Mouse (Mus musculus) MEL (cell line): ENCODE data around the gene Sars. TPM values are rescaled to one million over a fixed set of nuclear protein-coding genes. Genes with fewer than 3 reads are reported as not detected.

ENCODE experiments used
- DNase-seq: peaks from one replicate; pipeline ENCODE4 v3.0.0; 2011; ENCODE audit warnings: low read depth, low spot score
- H3K27ac ChIP-seq: 2 replicates; pipeline ENCODE4 v1.5.1; 2012; ENCODE audit warnings: low read depth, mild to moderate bottlenecking, control low read depth, low read length, moderate library complexity; ENCODE audit not compliant: control insufficient read depth
- H3K27me3 ChIP-seq, 2 experiments: fragments of 150-350 bp in 1 of 2; sonication (generic) in 1 of 2; 2 replicates each; pipeline ENCODE4 v1.6.1; 2012; ENCODE audit warnings: low read length in 2 of 2, mild to moderate bottlenecking in 2 of 2, improper control_type of control experiment in 1 of 2, moderate library complexity in 1 of 2; ENCODE audit not compliant: insufficient read depth in 2 of 2, control insufficient read depth in 1 of 2
- H3K36me3 ChIP-seq, 2 experiments: 2 replicates each; pipeline ENCODE4 v1.6.1; 2012 to 2014; ENCODE audit warnings: low read length in 2 of 2, improper control_type of control experiment in 1 of 2, inconsistent platforms in 1 of 2, mild to moderate bottlenecking in 1 of 2; ENCODE audit not compliant: insufficient read depth in 2 of 2, control insufficient read depth in 1 of 2
- H3K4me1 ChIP-seq, 2 experiments: fragments of 150-350 bp in 1 of 2; sonication (generic) in 1 of 2; 2 replicates each; pipeline ENCODE4 v1.6.1; 2012; ENCODE audit warnings: low read length in 2 of 2, improper control_type of control experiment in 1 of 2, mild to moderate bottlenecking in 1 of 2; ENCODE audit not compliant: insufficient read depth in 2 of 2, control insufficient read depth in 1 of 2
- H3K4me3 ChIP-seq, 2 experiments: fragments of 150-350 bp in 1 of 2; sonication (generic) in 1 of 2; 2 replicates each; pipeline ENCODE4 v1.5.1; 2012; ENCODE audit warnings: low read depth in 2 of 2, low read length in 2 of 2, mild to moderate bottlenecking in 2 of 2, moderate library complexity in 2 of 2, control low read depth in 1 of 2, improper control_type of control experiment in 1 of 2; ENCODE audit not compliant: control insufficient read depth in 1 of 2, insufficient read depth in 1 of 2
- H3K79me2 ChIP-seq: 2 replicates; pipeline ENCODE4 v1.6.1; 2012; ENCODE audit warnings: mild to moderate bottlenecking, low read length, moderate library complexity; ENCODE audit not compliant: control insufficient read depth, poor library complexity, insufficient read depth
- H3K9ac ChIP-seq: 2 replicates; pipeline ENCODE4 v1.6.1; 2012; ENCODE audit warnings: low read depth, mild to moderate bottlenecking, control low read depth, low read length, moderate library complexity; ENCODE audit not compliant: control insufficient read depth, poor library complexity, severe bottlenecking
- H3K9me3 ChIP-seq: fragments of 150-350 bp; sonication (generic); replicated peaks from 2 replicates; pipeline ENCODE4 v1.6.1; 2012; ENCODE audit warnings: mild to moderate bottlenecking, low read length, improper control_type of control experiment, moderate library complexity; ENCODE audit not compliant: insufficient read depth
- CHD1 ChIP-seq: IDR thresholded peaks from 2 replicates; pipeline ENCODE4 v1.6.1; 2012; ENCODE audit warnings: low read depth, mild to moderate bottlenecking, inconsistent platforms, low read length, improper control_type of control experiment
- CHD2 ChIP-seq: IDR thresholded peaks from 2 replicates; pipeline ENCODE4 v1.6.1; 2011; ENCODE audit warnings: low read length, improper control_type of control experiment
- CTCF ChIP-seq, 3 experiments: IDR thresholded peaks in 2 of 3; conservative IDR thresholded peaks in 1 of 3; 2 replicates each; pipeline ENCODE4 v1.5.1; 2011 to 2012; ENCODE audit warnings: low read length in 3 of 3, low read depth in 2 of 3, mild to moderate bottlenecking in 2 of 3, improper control_type of control experiment in 1 of 3, inconsistent platforms in 1 of 3, mixed read lengths in 1 of 3, moderate library complexity in 1 of 3; ENCODE audit not compliant: control insufficient read depth in 1 of 3, insufficient read depth in 1 of 3, poor library complexity in 1 of 3, severe bottlenecking in 1 of 3
- E2F4 ChIP-seq: IDR thresholded peaks from 2 replicates; pipeline ENCODE4 v1.6.1; 2011; ENCODE audit warnings: low read depth, low read length, improper control_type of control experiment, borderline replicate concordance
- ELF1 ChIP-seq: IDR thresholded peaks from 2 replicates; pipeline ENCODE4 v1.6.1; 2014; ENCODE audit warnings: low read depth, mild to moderate bottlenecking, inconsistent platforms, low read length, improper control_type of control experiment, moderate library complexity
- ETS1 ChIP-seq: IDR thresholded peaks from 2 replicates; pipeline ENCODE4 v1.6.1; 2012; ENCODE audit warnings: low read depth, mild to moderate bottlenecking, inconsistent platforms, low read length, improper control_type of control experiment, moderate library complexity
- GATA1 ChIP-seq: IDR thresholded peaks from 2 replicates; pipeline ENCODE4 v1.6.1; 2011; ENCODE audit warnings: low read depth, low read length, improper control_type of control experiment
- JUND ChIP-seq: IDR thresholded peaks from 2 replicates; pipeline ENCODE4 v1.6.1; 2011; ENCODE audit warnings: low read depth, mild to moderate bottlenecking, improper control_type of control experiment, low read length
- KAT2A ChIP-seq: conservative IDR thresholded peaks from 2 replicates; pipeline ENCODE4 v1.6.1; 2012; ENCODE audit warnings: low read depth, low read length, improper control_type of control experiment, inconsistent platforms
- MAFK ChIP-seq: IDR thresholded peaks from 2 replicates; pipeline ENCODE4 v1.6.1; 2011; ENCODE audit warnings: low read depth, mild to moderate bottlenecking, low read length, improper control_type of control experiment, borderline replicate concordance
- MAX ChIP-seq: IDR thresholded peaks from 2 replicates; pipeline ENCODE4 v1.6.1; 2011; ENCODE audit warnings: low read length, improper control_type of control experiment
- MAZ ChIP-seq: IDR thresholded peaks from 2 replicates; pipeline ENCODE4 v1.6.1; 2012; ENCODE audit warnings: low read depth, mild to moderate bottlenecking, inconsistent platforms, low read length, improper control_type of control experiment
- MEF2A ChIP-seq: IDR thresholded peaks from 2 replicates; pipeline ENCODE4 v1.6.1; 2014; ENCODE audit warnings: low read depth, mild to moderate bottlenecking, inconsistent platforms, low read length, improper control_type of control experiment; ENCODE audit not compliant: poor library complexity, insufficient replicate concordance, severe bottlenecking; ENCODE audit errors: extremely low read depth
- MXI1 ChIP-seq: IDR thresholded peaks from 2 replicates; pipeline ENCODE4 v1.6.1; 2011; ENCODE audit warnings: mild to moderate bottlenecking, low read depth, low read length, improper control_type of control experiment
- MYB ChIP-seq: IDR thresholded peaks from 2 replicates; pipeline ENCODE4 v1.6.1; 2011; ENCODE audit warnings: mild to moderate bottlenecking, low read depth, low read length, improper control_type of control experiment
- NELFE ChIP-seq: IDR thresholded peaks from 2 replicates; pipeline ENCODE4 v1.6.1; 2011; ENCODE audit warnings: low read depth, low read length, improper control_type of control experiment
- NRF1 ChIP-seq: IDR thresholded peaks from 2 replicates; pipeline ENCODE4 v1.6.1; 2014; ENCODE audit warnings: low read depth, mild to moderate bottlenecking, inconsistent platforms, low read length, improper control_type of control experiment, moderate library complexity; ENCODE audit not compliant: poor library complexity, insufficient read depth, severe bottlenecking
- POLR2A ChIP-seq, 2 experiments: IDR thresholded peaks; 2 replicates each; pipeline ENCODE4 v1.6.1; 2011 to 2012; ENCODE audit warnings: low read length in 2 of 2, mild to moderate bottlenecking in 2 of 2, control low read depth in 1 of 2, improper control_type of control experiment in 1 of 2, low read depth in 1 of 2, moderate library complexity in 1 of 2; ENCODE audit not compliant: control insufficient read depth in 1 of 2, insufficient read depth in 1 of 2, poor library complexity in 1 of 2
- POLR2AphosphoS2 ChIP-seq: IDR thresholded peaks from 2 replicates; pipeline ENCODE4 v1.6.1; 2011; ENCODE audit warnings: low read length, improper control_type of control experiment
- POLR2AphosphoS5 ChIP-seq: IDR thresholded peaks from 2 replicates; pipeline ENCODE4 v1.6.1; 2012; ENCODE audit warnings: low read depth, borderline replicate concordance, mild to moderate bottlenecking, inconsistent platforms, low read length, moderate library complexity, mixed read lengths
- RAD21 ChIP-seq: IDR thresholded peaks from 2 replicates; pipeline ENCODE4 v1.6.1; 2011; ENCODE audit warnings: mild to moderate bottlenecking, low read depth, low read length, improper control_type of control experiment
- RCOR1 ChIP-seq: IDR thresholded peaks from 2 replicates; pipeline ENCODE4 v1.6.1; 2012; ENCODE audit warnings: low read depth, mild to moderate bottlenecking, inconsistent platforms, low read length, improper control_type of control experiment
- SIN3A ChIP-seq: IDR thresholded peaks from 2 replicates; pipeline ENCODE4 v1.6.1; 2012; ENCODE audit warnings: low read length, improper control_type of control experiment, inconsistent platforms
- SMC3 ChIP-seq: IDR thresholded peaks from 2 replicates; pipeline ENCODE4 v1.6.1; 2011; ENCODE audit warnings: low read depth, low read length, improper control_type of control experiment
- TAL1 ChIP-seq: IDR thresholded peaks from 2 replicates; pipeline ENCODE4 v1.6.1; 2012; ENCODE audit warnings: mild to moderate bottlenecking, inconsistent platforms, low read length, moderate library complexity, mixed read lengths
- TCF12 ChIP-seq: IDR thresholded peaks from 2 replicates; pipeline ENCODE4 v1.6.1; 2014; ENCODE audit warnings: low read depth, mild to moderate bottlenecking, inconsistent platforms, low read length, improper control_type of control experiment, moderate library complexity
- UBTF ChIP-seq: IDR thresholded peaks from 2 replicates; pipeline ENCODE4 v1.6.1; 2012; ENCODE audit warnings: low read depth, mild to moderate bottlenecking, inconsistent platforms, low read length, improper control_type of control experiment, moderate library complexity, borderline replicate concordance; ENCODE audit not compliant: insufficient read depth
- USF1 ChIP-seq: IDR thresholded peaks from 2 replicates; pipeline ENCODE4 v1.6.1; 2014; ENCODE audit warnings: low read depth, mild to moderate bottlenecking, inconsistent platforms, low read length, improper control_type of control experiment, moderate library complexity
- ZC3H11A ChIP-seq: IDR thresholded peaks from 2 replicates; pipeline ENCODE4 v1.6.1; 2012; ENCODE audit warnings: low read depth, mild to moderate bottlenecking, inconsistent platforms, low read length, improper control_type of control experiment
- ZMIZ1 ChIP-seq: IDR thresholded peaks from 2 replicates; pipeline ENCODE4 v1.6.1; 2012; ENCODE audit warnings: low read depth, mild to moderate bottlenecking, inconsistent platforms, low read length, improper control_type of control experiment, moderate library complexity
- ZNF384 ChIP-seq: IDR thresholded peaks from 2 replicates; pipeline ENCODE4 v1.6.1; 2012; ENCODE audit warnings: low read depth, mild to moderate bottlenecking, inconsistent platforms, low read length, improper control_type of control experiment
- polyA plus RNA-seq, 2 experiments: library from polyadenylated mRNA; stranded (reverse) in 1 of 2; unstranded in 1 of 2; fragments of >175 nt in 1 of 2; fragments of >200 nt in 1 of 2; gene quantifications; 2 replicates each; pipeline versions ENCODE4 v1.2.1 to v1.2.4; 2012; ENCODE audit warnings: low replicate concordance in 2 of 2, low read depth in 1 of 2; ENCODE audit not compliant: insufficient read length in 2 of 2, insufficient read depth in 1 of 2, missing spikeins in 1 of 2
- total RNA-seq: library from RNA; depleted of rRNA; stranded (reverse); fragments of 300-350 nt; gene quantifications from 2 replicates; pipeline ENCODE4 v1.2.3, GENCODE M21; 2012

Gene Sars
- total and polyA plus RNA-seq, 3 experiments: 202 to 337 TPM; not detected in 1

- peaks cover 6 to 10% of the 10 kb centered on the region in 2 experiments for H3K27me3 ChIP-seq
- H3K4me3 ChIP-seq: peak overlapping the region; percentile 61 to 75
- DNase-seq: no peak
- no peaks in the 10 kb centered on the region for H3K9me3 ChIP-seq
- peak; percentile 12; the same call in 1 of the 2 replicates for TF ChIP-seq ZMIZ1
- TF ChIP-seq KAT2A: no peak
- 0 out of 2 replicates have a peak, but pooled peaks have one; percentile 9 for TF ChIP-seq GATA1
- peak overlapping the region; percentile 69 for H3K9ac ChIP-seq
- H3K4me1 ChIP-seq: peaks cover 18 to 29% of the 10 kb centered on the region in 2 experiments
- H3K36me3 ChIP-seq: peaks cover 32% of the 10 kb centered on the region in 2 experiments
- H3K79me2 ChIP-seq: peaks cover 46% of the 10 kb centered on the region
- peak overlapping the region; percentile 60 for H3K27ac ChIP-seq
Observed at GRCm38 (mm10) chr3:108445366-108445705, 327 bp upstream of the Sars start.

GRCm38 (mm10) chr3:108444029-108444428 is 980 bp downstream of the Sars start:
- peak overlapping the region; percentile 97 for H3K27ac ChIP-seq
- peaks cover 32 to 39% of the 10 kb centered on the region in 2 experiments for H3K36me3 ChIP-seq
- peak overlapping the region; percentile 61 to 92 for H3K4me3 ChIP-seq
- peak overlapping the region; percentile 71 for H3K9ac ChIP-seq
- H3K4me1 ChIP-seq: peaks cover 18 to 29% of the 10 kb centered on the region in 2 experiments
- peaks cover 57% of the 10 kb centered on the region for H3K79me2 ChIP-seq
- no peaks in the 10 kb centered on the region for H3K9me3 ChIP-seq
- peaks cover 3 to 6% of the 10 kb centered on the region in 2 experiments; a peak in 1 of 4 replicates for H3K27me3 ChIP-seq
- peak; percentile 93 for DNase-seq
- TF ChIP-seq SMC3 (no peak), SIN3A (peak; percentile 99), MAFK (no peak; the same call in 1 of the 2 replicates), NELFE (peak; percentile 60), CHD1 (no peak; the same call in 1 of the 2 replicates), TAL1 (no peak), E2F4 (no peak), ZC3H11A (0 out of 2 replicates have a peak, but pooled peaks have one; percentile 4), ZNF384 (no peak), POLR2AphosphoS5 (no peak), RAD21 (no peak), MEF2A (no peak), MAX (peak; percentile 94), ETS1 (peak; percentile 97), RCOR1 (no peak), GATA1 (no peak), CHD2 (no peak), ZMIZ1 (peak; percentile 78; the same call in 1 of the 2 replicates), TCF12 (peak; percentile 66), POLR2A (IDR thresholded peaks at IDR 0.05; ENCODE audit: control insufficient read depth in 1 of 2, insufficient read depth in 1 of 2, low read depth in 1 of 2, low read length in 2 of 2, poor library complexity in 1 of 2) (peak; percentile 49 to 76; a peak in 3 of 4 replicates), ELF1 (peak; percentile 60), POLR2AphosphoS2 (peak; percentile 84; the same call in 1 of the 2 replicates), CTCF (IDR thresholded peaks at IDR 0.05 in 2 of 3, conservative IDR thresholded peaks at IDR 0.05 in 1 of 3; ENCODE audit: control insufficient read depth in 1 of 3, insufficient read depth in 1 of 3, low read depth in 2 of 3, low read length in 3 of 3, poor library complexity in 1 of 3, severe bottlenecking in 1 of 3) (no peak), MXI1 (peak; percentile 82), MYB (no peak), USF1 (peak; percentile 97), UBTF (no peak), MAZ (no peak), NRF1 (0 out of 2 replicates have a peak, but pooled peaks have one; percentile 22), JUND (peak; percentile 79; the same call in 1 of the 2 replicates), KAT2A (peak; percentile 73)
